Mouse (Mus musculus): Measurements from ENCODE around the gene Ptafr. TPM values are rescaled to one million over a fixed set of nuclear protein-coding genes. Genes with fewer than 3 reads are reported as not detected.
A peak's percentile ranks its signal among the peaks of the same experiment; 100 is the strongest.
"Not testable (repeated sequence)": the region's sequence is repeated elsewhere in the genome, so short reads cannot be mapped to it uniquely, and the experiment has no call there.

Ptafr gene
- polyA plus RNA-seq, 1 experiment = 10.6 TPM

GRCm38 (mm10) chr4:132590642-132591041, 26.8 kb downstream of the Ptafr start:
- Histone ChIP-seq H3K36me3 (ENCODE audit: control insufficient read depth, insufficient read depth, low read length) (no peaks in the 10 kb centered on the region), H3K27ac (ENCODE audit: insufficient read depth, low read length) (no peak overlapping the region), H3K4me3 (ENCODE audit: extremely low read depth, insufficient read depth, insufficient read length) (no peak overlapping the region), H3K27me3 (ENCODE audit: control insufficient read depth, insufficient read depth, low read length) (no peaks in the 10 kb centered on the region), H3K4me1 (ENCODE audit: control insufficient read depth, insufficient read depth, insufficient read length) (peaks cover 27% of the 10 kb centered on the region; the same call in 1 of the 2 replicates)
- TF ChIP-seq CTCF (IDR thresholded peaks at IDR 0.05; ENCODE audit: extremely low read depth, insufficient read depth, insufficient read length, insufficient replicate concordance) (no peak), POLR2A (IDR thresholded peaks at IDR 0.05; ENCODE audit: low read depth, low read length) (no peak)
- no peak for DNase-seq (ENCODE audit: low read depth in 1 of 2, low spot score in 2 of 2)
- WGBS = 86% methylated on average over 10 of the region's 10 CpGs

GRCm38 (mm10) chr4:132592958-132593357, 29.1 kb downstream of the Ptafr start:
- no peaks in the 10 kb centered on the region for H3K27me3 ChIP-seq (ENCODE audit: control insufficient read depth, insufficient read depth, low read length)
- H3K4me1 ChIP-seq (ENCODE audit: control insufficient read depth, insufficient read depth, insufficient read length) = peaks cover 25% of the 10 kb centered on the region; the same call in 1 of the 2 replicates
- 20% methylated on average over 9 of the region's 9 CpGs for WGBS
- H3K4me3 ChIP-seq (ENCODE audit: extremely low read depth, insufficient read depth, insufficient read length) = no peak overlapping the region
- H3K27ac ChIP-seq (ENCODE audit: insufficient read depth, low read length) = peak overlapping the region; percentile 80
- H3K36me3 ChIP-seq (ENCODE audit: control insufficient read depth, insufficient read depth, low read length) = no peaks in the 10 kb centered on the region
- DNase-seq (ENCODE audit: low read depth in 1 of 2, low spot score in 2 of 2) = peak; percentile 68 to 90
- TF ChIP-seq CTCF (IDR thresholded peaks at IDR 0.05; ENCODE audit: extremely low read depth, insufficient read depth, insufficient read length, insufficient replicate concordance) = no peak
- no peak for TF ChIP-seq POLR2A (IDR thresholded peaks at IDR 0.05; ENCODE audit: low read depth, low read length)

- H3K27me3 ChIP-seq (ENCODE audit: control insufficient read depth, insufficient read depth, low read length) = no peaks in the 10 kb centered on the region
- peaks cover 17% of the 10 kb centered on the region; the same call in 1 of the 2 replicates for H3K4me1 ChIP-seq (ENCODE audit: control insufficient read depth, insufficient read depth, insufficient read length)
- H3K27ac ChIP-seq (ENCODE audit: insufficient read depth, low read length) = no peak overlapping the region
- H3K36me3 ChIP-seq (ENCODE audit: control insufficient read depth, insufficient read depth, low read length) = no peaks in the 10 kb centered on the region
- no peak for DNase-seq (ENCODE audit: low read depth in 1 of 2, low spot score in 2 of 2)
- 85% methylated on average over 4 of the region's 4 CpGs for WGBS
- TF ChIP-seq POLR2A (IDR thresholded peaks at IDR 0.05; ENCODE audit: low read depth, low read length) (no peak), CTCF (IDR thresholded peaks at IDR 0.05; ENCODE audit: extremely low read depth, insufficient read depth, insufficient read length, insufficient replicate concordance) (no peak)
- no peak overlapping the region for H3K4me3 ChIP-seq (ENCODE audit: extremely low read depth, insufficient read depth, insufficient read length)
Measured at GRCm38 (mm10) chr4:132594191-132594590, 30.3 kb downstream of the Ptafr start.

- TF ChIP-seq POLR2A (IDR thresholded peaks at IDR 0.05; ENCODE audit: low read depth, low read length) = no peak
- no peak for TF ChIP-seq CTCF (IDR thresholded peaks at IDR 0.05; ENCODE audit: extremely low read depth, insufficient read depth, insufficient read length, insufficient replicate concordance)
- no peak overlapping the region for H3K4me3 ChIP-seq (ENCODE audit: extremely low read depth, insufficient read depth, insufficient read length)
- no peaks in the 10 kb centered on the region for H3K36me3 ChIP-seq (ENCODE audit: control insufficient read depth, insufficient read depth, low read length)
- H3K27me3 ChIP-seq (ENCODE audit: control insufficient read depth, insufficient read depth, low read length) = no peaks in the 10 kb centered on the region
- WGBS = 87% methylated on average over 2 of the region's 2 CpGs
- no peak overlapping the region for H3K27ac ChIP-seq (ENCODE audit: insufficient read depth, low read length)
- peaks cover 4% of the 10 kb centered on the region; the same call in 1 of the 2 replicates for H3K4me1 ChIP-seq (ENCODE audit: control insufficient read depth, insufficient read depth, insufficient read length)
- no peak for DNase-seq (ENCODE audit: low read depth in 1 of 2, low spot score in 2 of 2)
Measured at GRCm38 (mm10) chr4:132598861-132599260, 35.0 kb downstream of the Ptafr start.

- Histone ChIP-seq H3K27me3 (ENCODE audit: control insufficient read depth, insufficient read depth, low read length) (no peaks in the 10 kb centered on the region), H3K36me3 (ENCODE audit: control insufficient read depth, insufficient read depth, low read length) (no peaks in the 10 kb centered on the region), H3K4me3 (ENCODE audit: extremely low read depth, insufficient read depth, insufficient read length) (no peak overlapping the region), H3K27ac (ENCODE audit: insufficient read depth, low read length) (no peak overlapping the region), H3K4me1 (ENCODE audit: control insufficient read depth, insufficient read depth, insufficient read length) (peaks cover 4% of the 10 kb centered on the region; the same call in 1 of the 2 replicates)
- TF ChIP-seq CTCF (IDR thresholded peaks at IDR 0.05; ENCODE audit: extremely low read depth, insufficient read depth, insufficient read length, insufficient replicate concordance) (no peak), POLR2A (IDR thresholded peaks at IDR 0.05; ENCODE audit: low read depth, low read length) (no peak)
- 84% methylated on average over 3 of the region's 3 CpGs for WGBS
- no peak for DNase-seq (ENCODE audit: low read depth in 1 of 2, low spot score in 2 of 2)
Measured at GRCm38 (mm10) chr4:132599764-132600163, 35.9 kb downstream of the Ptafr start.

DNA sequence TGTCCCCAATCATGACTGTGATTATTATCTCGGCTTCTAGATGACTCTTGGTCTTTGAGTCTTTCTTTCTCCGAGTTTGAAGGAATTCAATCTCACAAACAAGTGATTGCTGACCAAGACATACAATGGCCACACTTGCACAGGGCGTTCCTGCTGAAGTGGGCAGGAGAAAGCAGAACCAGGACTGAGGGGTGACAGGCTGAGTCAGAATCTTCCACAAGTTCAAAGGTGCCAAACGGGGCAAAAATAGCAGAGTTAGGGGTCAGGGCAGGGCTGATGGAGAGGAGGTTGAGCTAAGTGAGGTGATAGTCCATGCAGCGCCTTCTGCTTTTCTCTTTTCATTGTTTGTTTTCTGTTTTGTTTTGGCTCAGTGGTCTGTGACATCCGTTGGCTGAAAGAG, 36.6 kb downstream of the Ptafr start:
- WGBS = 74% methylated on average over 6 of the region's 6 CpGs
- no peak overlapping the region for H3K27ac ChIP-seq (ENCODE audit: insufficient read depth, low read length)
- no peak for DNase-seq (ENCODE audit: low read depth in 1 of 2, low spot score in 2 of 2)

GRCm38 (mm10) chr4:132601242-132601641, 37.4 kb downstream of the Ptafr start:
- H3K27ac ChIP-seq (ENCODE audit: insufficient read depth, low read length); H3K27me3 ChIP-seq (ENCODE audit: control insufficient read depth, insufficient read depth, low read length); H3K4me1 ChIP-seq (ENCODE audit: control insufficient read depth, insufficient read depth, insufficient read length); H3K4me3 ChIP-seq (ENCODE audit: extremely low read depth, insufficient read depth, insufficient read length); H3K36me3 ChIP-seq (ENCODE audit: control insufficient read depth, insufficient read depth, low read length); DNase-seq (ENCODE audit: low read depth in 1 of 2, low spot score in 2 of 2): not testable (repeated sequence)
- 84% methylated on average over 4 of the region's 5 CpGs for WGBS

More for the DNA sequence above, 36.6 kb downstream of the Ptafr start:
- TF ChIP-seq CTCF (IDR thresholded peaks at IDR 0.05; ENCODE audit: extremely low read depth, insufficient read depth, insufficient read length, insufficient replicate concordance) (no peak), POLR2A (IDR thresholded peaks at IDR 0.05; ENCODE audit: low read depth, low read length) (no peak)
- H3K4me1 ChIP-seq (ENCODE audit: control insufficient read depth, insufficient read depth, insufficient read length) = peaks cover 3% of the 10 kb centered on the region; the same call in 1 of the 2 replicates
- no peaks in the 10 kb centered on the region for H3K36me3 ChIP-seq (ENCODE audit: control insufficient read depth, insufficient read depth, low read length)
- H3K4me3 ChIP-seq (ENCODE audit: extremely low read depth, insufficient read depth, insufficient read length) = no peak overlapping the region
- H3K27me3 ChIP-seq (ENCODE audit: control insufficient read depth, insufficient read depth, low read length) = no peaks in the 10 kb centered on the region
